In genomic region chr4:130568043-130568978, GRCm38 (mm10) we compare ENCODE assay signal across 13 mouse cellular contexts. TPM values are rescaled to one million over a fixed set of nuclear protein-coding genes. Genes with fewer than 3 reads are reported as not detected.
DNase-seq lines count a peak whose midpoint lies in the region; ATAC-seq and TF ChIP-seq lines count a peak whose summit lies in the region.
"Had no signal": no experiment of that assay in that cellular context is flagged by ENCODE, and none has a peak within 500 bp of the region (broad histone marks: within the 10 kb centered on the region; RNA-seq: fewer than 3 reads in every experiment).

No protein-coding gene starts in this region.

- no peak for TF ChIP-seq POLR2A in cerebellum, adult 2 months (IDR thresholded peaks at IDR 0.05; ENCODE audit: borderline replicate concordance, insufficient read depth, low read length)
- no peak for TF ChIP-seq POLR2A in brain, embryonic 14.5 days (IDR thresholded peaks at IDR 0.05; ENCODE audit: borderline replicate concordance, extremely low read depth, insufficient read depth, insufficient read length, poor library complexity, severe bottlenecking)
- no peak for TF ChIP-seq POLR2A in limb, embryonic 14.5 days (IDR thresholded peaks at IDR 0.05; ENCODE audit: borderline replicate concordance, extremely low read depth, insufficient read depth, insufficient read length)

- H3K9ac ChIP-seq in limb, embryonic 14.5 days (ENCODE audit: low read depth, low read length, severe bottlenecking) = no peak overlapping the region
- H3K9ac ChIP-seq: heart, embryonic 13.5 days; lung, embryonic 15.5 days had no signal

- no peak for ATAC-seq in limb, embryonic 14.5 days (ENCODE audit: low FRiP score, low read depth)

- DNase-seq in cerebellum, adult 2 months = no peak
- no peak for DNase-seq in cerebellum, adult 11 months
- DNase-seq in layer of hippocampus, adult 11-12 months (ENCODE audit: low spot score) = peak; percentile 56
- DNase-seq in layer of hippocampus, adult 9-10 months (ENCODE audit: low spot score) = no peak
- DNase-seq in brain, embryonic 14.5 days (ENCODE audit: low read depth) = peak; percentile 78
- peak; percentile 47 for DNase-seq in limb, embryonic 14.5 days (ENCODE audit: low spot score)
- DNase-seq in urinary bladder, postnatal 14 days (ENCODE audit: low spot score) = no peak
- DNase-seq in heart, postnatal 36 days = no peak
- DNase-seq: embryo, embryonic 11 days; kidney, adult 9 months had no signal

- peaks cover 30% of the 10 kb centered on the region for H3K4me1 ChIP-seq in cerebellum, adult 2 months (ENCODE audit: control insufficient read depth, insufficient read depth, low read length)
- H3K4me1 ChIP-seq in limb, embryonic 14.5 days (ENCODE audit: control insufficient read depth, insufficient read depth, low read length) = peaks cover 14% of the 10 kb centered on the region

- TF ChIP-seq CTCF in cerebellum, adult 2 months (IDR thresholded peaks at IDR 0.05; ENCODE audit: borderline replicate concordance, insufficient read depth, low read depth, low read length) = no peak
- no peak for TF ChIP-seq CTCF in brain, embryonic 14.5 days (IDR thresholded peaks at IDR 0.05; ENCODE audit: borderline replicate concordance, extremely low read depth, insufficient read depth, insufficient read length)

- no peak overlapping the region for H3K4me2 ChIP-seq in limb, embryonic 14.5 days (replicated peaks; ENCODE audit: low read depth, low read length, severe bottlenecking)
- H3K4me2 ChIP-seq: heart, embryonic 13.5 days; lung, embryonic 15.5 days had no signal

- H3K36me3 ChIP-seq in limb, embryonic 14.5 days (ENCODE audit: control insufficient read depth, insufficient read depth, low read length) = no peaks in the 10 kb centered on the region
- H3K36me3 ChIP-seq: G1E; heart, embryonic 13.5 days; lung, embryonic 15.5 days had no signal

- H3K27ac ChIP-seq in cerebellum, adult 2 months (ENCODE audit: insufficient read depth, low read length) = peak overlapping the region; percentile 79
- H3K27ac ChIP-seq in limb, embryonic 14.5 days (replicated peaks; ENCODE audit: low read depth, low read length) = no peak overlapping the region
- H3K27ac ChIP-seq: heart, embryonic 13.5 days; lung, embryonic 15.5 days had no signal

- H3K4me3 ChIP-seq in cerebellum, adult 2 months (replicated peaks; ENCODE audit: insufficient read depth, low read depth, low read length) = no peak overlapping the region
- H3K4me3 ChIP-seq in limb, embryonic 14.5 days (replicated peaks; ENCODE audit: low read length) = no peak overlapping the region
- H3K4me3 ChIP-seq: heart, embryonic 13.5 days; lung, embryonic 15.5 days had no signal

- intact Hi-C loops in heart, postnatal 36 days (cut with DNase I) = no loop called here

- no peaks in the 10 kb centered on the region for H3K9me3 ChIP-seq in limb, embryonic 14.5 days (ENCODE audit: control insufficient read depth, low read length)
- H3K9me3 ChIP-seq: G1E; heart, embryonic 13.5 days; lung, embryonic 15.5 days had no signal

- 55% methylated on average over 23 of the region's 23 CpGs for WGBS in cerebellum, adult 2 months
- 42% methylated on average over 23 of the region's 23 CpGs for WGBS in limb, embryonic 14.5 days

- H3K27me3 ChIP-seq in cerebellum, adult 2 months (ENCODE audit: control insufficient read depth, insufficient read depth, low read length) = no peaks in the 10 kb centered on the region
- H3K27me3 ChIP-seq in limb, embryonic 14.5 days (ENCODE audit: control insufficient read depth, insufficient read depth, low read length) = no peaks in the 10 kb centered on the region

RNA-seq across cellular contexts. Expression of gene Nkain1, which starts 5.7 kb away (rescaled TPM):
- 109 and 114 TPM in 2 replicates for polyA plus RNA-seq in cerebellum, adult 2 months (2012; rRNA removed)
- 203 and 210 TPM in 2 replicates for polyA plus RNA-seq in brain, embryonic 14.5 days (2012; rRNA removed)
- 33.5 and 50.3 TPM in 2 replicates for polyA plus RNA-seq in limb, embryonic 14.5 days (2012; rRNA removed)
- 3.4 and 4.5 TPM in 2 replicates for polyA plus RNA-seq in limb, embryonic 14.5 days (2014; fragmentation: Nextera tagmentation; extraction: Ambion mirVana)
- total RNA-seq in heart, postnatal 36 days (2021) = 1 to 10 TPM; 4.0 to 7.7 TPM
- total RNA-seq: G1E had no signal
- polyA plus RNA-seq: G1E had no signal

Comparison
In these comparisons a context has a peak if more than half of its experiments do, and no peak if none do; other contexts are left out.
1. DNase-seq: peak in layer of hippocampus, adult 11-12 months (single experiment), brain, embryonic 14.5 days (single experiment) and limb, embryonic 14.5 days (single experiment); none in cerebellum, adult 2 months (0 of 2), cerebellum, adult 11 months (single experiment), layer of hippocampus, adult 9-10 months (single experiment), urinary bladder, postnatal 14 days (single experiment) and heart, postnatal 36 days (0 of 2).